Mouse (Mus musculus): Measurements from ENCODE around the gene Stk38l.

GRCm38 (mm10) chr6:146770005-146770745 lies 45.4 kb downstream of the Stk38l start:
- no peak for TF ChIP-seq POLR2A (IDR thresholded peaks at IDR 0.05; ENCODE audit: low read depth, low read length)
- no peak for TF ChIP-seq CTCF (IDR thresholded peaks at IDR 0.05; ENCODE audit: extremely low read depth, insufficient read depth, insufficient read length, insufficient replicate concordance)
